Mouse (Mus musculus) liver, postnatal 0 days (tissue): ENCODE data around the gene Ube3b. TPM values are rescaled to one million over a fixed set of nuclear protein-coding genes. Genes with fewer than 3 reads are reported as not detected.

Experiments
- ATAC-seq: fragments of 200-750 bp; cut with Nextera tagmentation; 2 replicates; pipeline ENCODE4 v1.8.0; 2017; ENCODE audit warnings: mild to moderate bottlenecking, moderate library complexity
- DNase-seq: peaks from one replicate; pipeline ENCODE4 v3.0.0-alpha.2; 2016
- H3K27ac ChIP-seq: fragments of 300-500 bp; sonication (generic); 2 replicates; pipeline ENCODE4 v1.5.1; 2014; ENCODE audit warnings: antibody characterized with exemption, moderate library complexity, mild to moderate bottlenecking, low read depth
- H3K27me3 ChIP-seq: fragments of 300-500 bp; sonication (generic); 2 replicates; pipeline ENCODE4 v1.6.1; 2014; ENCODE audit warnings: low read length, control low read depth, mixed read lengths; ENCODE audit not compliant: insufficient read depth
- H3K36me3 ChIP-seq: fragments of 300-500 bp; sonication (generic); replicated peaks from 2 replicates; pipeline ENCODE4 v1.6.1; 2014; ENCODE audit warnings: mild to moderate bottlenecking, control low read depth, low read length, moderate library complexity, mixed read lengths; ENCODE audit not compliant: insufficient read depth
- H3K4me1 ChIP-seq: fragments of 300-500 bp; sonication (generic); 2 replicates; pipeline ENCODE4 v1.6.1; 2014; ENCODE audit warnings: antibody characterized with exemption, mild to moderate bottlenecking, control low read depth; ENCODE audit not compliant: insufficient read depth
- H3K4me2 ChIP-seq: fragments of 300-500 bp; sonication (generic); 2 replicates; pipeline ENCODE4 v1.6.1; 2014; ENCODE audit warnings: low read depth, mild to moderate bottlenecking, low read length, moderate library complexity, mixed read lengths
- H3K4me3 ChIP-seq: fragments of 300-500 bp; sonication (generic); 2 replicates; pipeline ENCODE4 v1.5.1; 2014; ENCODE audit warnings: low read depth, low read length
- H3K9ac ChIP-seq: fragments of 300-500 bp; sonication (generic); replicated peaks from 2 replicates; pipeline ENCODE4 v1.6.1; 2014; ENCODE audit warnings: mild to moderate bottlenecking, moderate library complexity
- H3K9me3 ChIP-seq: fragments of 300-500 bp; sonication (generic); 2 replicates; pipeline ENCODE4 v1.6.1; 2016; ENCODE audit warnings: mild to moderate bottlenecking, control low read depth, low read length, mixed read lengths
- CTCF ChIP-seq: sonication (generic); IDR thresholded peaks from 2 replicates; pipeline ENCODE4 v1.5.1; 2016; ENCODE audit warnings: antibody characterized with exemption, low read depth
- EP300 ChIP-seq: IDR thresholded peaks from 2 replicates; pipeline ENCODE4 v1.6.1; 2016; ENCODE audit warnings: antibody characterized with exemption, low read depth, mild to moderate bottlenecking
- WGBS: fragments of 180-500 bp; shearing (Covaris S2); extraction: QIAGEN DNeasy Blood & Tissue Kit; methylation state at CpG from one replicate; pipeline ENCODE4 v1.1.7; 2014; ENCODE audit not compliant: insufficient replicate concordance; 5-methylcytosine and 5-hydroxymethylcytosine counted together
- polyA plus RNA-seq: library from polyadenylated mRNA; unstranded; fragments of >200 nt; fragmentation: Nextera tagmentation; extraction: Ambion mirVana; gene quantifications from 2 replicates; pipeline ENCODE4 v1.2.1, GENCODE M21; 2015

Gene Ube3b
- polyA plus RNA-seq, 1 experiment from 2014 or later: 11.3 TPM

- peaks cover 50% of the 10 kb centered on the region for H3K36me3 ChIP-seq
- no peak overlapping the region for H3K4me3 ChIP-seq
- 26% methylated on average over 25 of the region's 25 CpGs for WGBS
- DNase-seq (no peak), ATAC-seq (peak; percentile 45; the same call in 1 of the 2 replicates)
- peak overlapping the region; percentile 62 for H3K27ac ChIP-seq
- no peak for TF ChIP-seq EP300
- no peak for TF ChIP-seq CTCF
- peaks cover 42% of the 10 kb centered on the region for H3K4me1 ChIP-seq
- peak overlapping the region; percentile 36 for H3K4me2 ChIP-seq
- no peaks in the 10 kb centered on the region for H3K9me3 ChIP-seq
- H3K27me3 ChIP-seq: no peaks in the 10 kb centered on the region
- H3K9ac ChIP-seq: peak overlapping the region; percentile 38
Observed at GRCm38 (mm10) chr5:114371731-114372473, 8.5 kb upstream of the Ube3b start.

- no peak overlapping the region for H3K27ac ChIP-seq
- no peaks in the 10 kb centered on the region for H3K27me3 ChIP-seq
- H3K4me3 ChIP-seq: no peak overlapping the region
- no peak overlapping the region; the same call in 1 of the 2 replicates for H3K4me2 ChIP-seq
- ATAC-seq (no peak), DNase-seq (no peak)
- TF ChIP-seq EP300 (no peak), CTCF (no peak)
- peaks cover 43% of the 10 kb centered on the region for H3K36me3 ChIP-seq
- no peaks in the 10 kb centered on the region for H3K9me3 ChIP-seq
- no peak overlapping the region for H3K9ac ChIP-seq
- H3K4me1 ChIP-seq: peaks cover 48% of the 10 kb centered on the region
- WGBS: 67% methylated on average over 11 of the region's 11 CpGs
Observed at GRCm38 (mm10) chr5:114372565-114372964, 7.8 kb upstream of the Ube3b start.

- H3K4me3 ChIP-seq: no peak overlapping the region
- WGBS: 72% methylated on average over 11 of the region's 11 CpGs
- peaks cover 37% of the 10 kb centered on the region for H3K36me3 ChIP-seq
Observed at GRCm38 (mm10) chr5:114373174-114373573, 7.2 kb upstream of the Ube3b start.

GRCm38 (mm10) chr5:114373581-114373980, 6.8 kb upstream of the Ube3b start:
- no peak overlapping the region for H3K9ac ChIP-seq
- H3K4me3 ChIP-seq: no peak overlapping the region
- no peak for TF ChIP-seq EP300
- no peak for TF ChIP-seq CTCF
- peaks cover 56% of the 10 kb centered on the region for H3K4me1 ChIP-seq
- no peaks in the 10 kb centered on the region for H3K9me3 ChIP-seq
- no peak for DNase-seq
- ATAC-seq: no peak
- H3K36me3 ChIP-seq: peaks cover 34% of the 10 kb centered on the region
- H3K27me3 ChIP-seq: no peaks in the 10 kb centered on the region
- 86% methylated on average over 9 of the region's 9 CpGs for WGBS
- no peak overlapping the region for H3K4me2 ChIP-seq
- 0 out of 2 replicates have a peak overlapping the region, but pooled peaks have one; percentile 16 for H3K27ac ChIP-seq

More at GRCm38 (mm10) chr5:114373174-114373573, 7.2 kb upstream of the Ube3b start:
- no peak for TF ChIP-seq CTCF
- TF ChIP-seq EP300: no peak
- Histone ChIP-seq H3K9ac (no peak overlapping the region), H3K27ac (0 out of 2 replicates have a peak overlapping the region, but pooled peaks have one; percentile 2), H3K9me3 (no peaks in the 10 kb centered on the region), H3K4me1 (peaks cover 54% of the 10 kb centered on the region), H3K4me2 (no peak overlapping the region), H3K27me3 (no peaks in the 10 kb centered on the region)
- no peak for DNase-seq
- no peak for ATAC-seq

- peak overlapping the region; percentile 44 for H3K4me2 ChIP-seq
- TF ChIP-seq EP300: no peak
- H3K9me3 ChIP-seq: no peaks in the 10 kb centered on the region
- no peak overlapping the region for H3K4me3 ChIP-seq
- ATAC-seq (peak; percentile 26; the same call in 1 of the 2 replicates), DNase-seq (no peak)
- H3K36me3 ChIP-seq: peaks cover 27% of the 10 kb centered on the region
- peak overlapping the region; percentile 34 for H3K27ac ChIP-seq
- peaks cover 66% of the 10 kb centered on the region for H3K4me1 ChIP-seq
- no peaks in the 10 kb centered on the region for H3K27me3 ChIP-seq
- H3K9ac ChIP-seq: 0 out of 2 replicates have a peak overlapping the region, but pooled peaks have one; percentile 26
- 45% methylated on average over 23 of the region's 23 CpGs for WGBS
Observed at GRCm38 (mm10) chr5:114374409-114375213, 5.8 kb upstream of the Ube3b start.

- peak; percentile 31; the same call in 1 of the 2 replicates for TF ChIP-seq EP300
- no peak for TF ChIP-seq CTCF
- Histone ChIP-seq H3K4me1 (peaks cover 59% of the 10 kb centered on the region), H3K9ac (peak overlapping the region; percentile 92), H3K9me3 (no peaks in the 10 kb centered on the region), H3K27me3 (no peaks in the 10 kb centered on the region), H3K4me3 (peak overlapping the region; percentile 81), H3K36me3 (peaks cover 11% of the 10 kb centered on the region), H3K27ac (peak overlapping the region; percentile 96), H3K4me2 (peak overlapping the region; percentile 98)
- DNase-seq: no peak
- ATAC-seq: no peak
- WGBS: 29% methylated on average over 10 of the region's 10 CpGs
Observed at GRCm38 (mm10) chr5:114378177-114378920, 2.1 kb upstream of the Ube3b start.
